Mouse (Mus musculus): ENCODE measurements around the gene Tmprss4. TPM values are rescaled to one million over a fixed set of nuclear protein-coding genes. Genes with fewer than 3 reads are reported as not detected.

Tmprss4 gene
- polyA plus RNA-seq, 1 experiment, result 0.25 TPM

DNA sequence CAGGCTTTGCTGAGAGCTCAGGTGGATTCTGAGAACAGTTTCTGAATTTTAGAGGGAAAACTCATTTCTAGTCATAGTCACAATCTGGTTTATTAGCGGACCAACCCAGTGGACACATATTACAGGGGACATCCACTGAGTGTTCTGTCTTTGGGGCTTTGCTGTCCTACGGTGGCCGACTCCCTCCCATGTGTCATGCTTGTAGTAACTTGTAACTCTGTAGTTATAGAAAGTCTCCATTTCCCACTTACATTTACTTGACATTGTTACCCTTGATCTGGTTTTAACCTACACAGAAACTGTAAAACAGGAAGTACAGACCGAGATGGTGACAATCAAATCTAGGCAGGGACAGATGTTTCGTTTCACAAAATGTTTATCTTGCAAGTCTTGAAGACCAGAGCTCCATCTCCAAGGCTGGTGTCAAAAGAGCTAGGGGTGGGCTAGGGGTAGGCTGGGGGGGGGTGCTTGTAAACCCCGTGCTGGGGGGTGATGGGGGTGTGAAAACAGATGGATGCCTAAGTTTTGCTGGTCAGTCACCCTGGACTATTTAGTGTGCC is 31.9 kb upstream of the Tmprss4 start:
- TF ChIP-seq POLR2A (IDR thresholded peaks at IDR 0.05; ENCODE audit: extremely low read depth, insufficient read depth, low read length), result no peak
- TF ChIP-seq CTCF (IDR thresholded peaks at IDR 0.05; ENCODE audit: extremely low read depth, insufficient read depth, low read length), result no peak
- no peaks in the 10 kb centered on the region for H3K4me1 ChIP-seq (ENCODE audit: control insufficient read depth, insufficient read depth, low read length)
- no peak overlapping the region for H3K27ac ChIP-seq (ENCODE audit: insufficient read depth, low read length)
- H3K4me3 ChIP-seq (ENCODE audit: insufficient read depth, low read length), result no peak overlapping the region

- no peaks in the 10 kb centered on the region for H3K4me1 ChIP-seq (ENCODE audit: control insufficient read depth, insufficient read depth, low read length)
- no peak overlapping the region for H3K4me3 ChIP-seq (ENCODE audit: insufficient read depth, low read length)
- TF ChIP-seq CTCF (IDR thresholded peaks at IDR 0.05; ENCODE audit: extremely low read depth, insufficient read depth, low read length) (no peak), POLR2A (IDR thresholded peaks at IDR 0.05; ENCODE audit: extremely low read depth, insufficient read depth, low read length) (no peak)
- no peak overlapping the region for H3K27ac ChIP-seq (ENCODE audit: insufficient read depth, low read length)
Measured at GRCm38 (mm10) chr9:45229359-45229758, 25.5 kb upstream of the Tmprss4 start.

DNA sequence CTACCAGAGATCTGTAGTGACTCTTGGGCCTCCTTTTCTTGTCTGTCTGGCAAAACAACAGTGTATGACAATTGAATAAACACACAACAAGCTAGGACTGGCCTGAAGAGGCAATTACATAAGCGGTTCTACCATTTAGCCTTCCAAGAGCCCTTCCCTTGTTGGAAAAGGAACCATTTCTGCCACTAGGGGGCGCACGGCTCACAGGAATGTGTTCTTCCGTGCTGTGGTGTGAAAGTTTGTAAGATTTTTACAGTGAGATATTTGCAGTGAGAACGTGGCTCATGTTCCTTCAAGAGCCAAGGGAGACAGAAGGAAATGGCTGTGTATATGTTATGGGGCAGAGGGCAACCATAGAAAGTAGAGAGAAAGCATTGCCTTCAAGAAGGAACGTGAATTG is 17.7 kb upstream of the Tmprss4 start:
- Histone ChIP-seq H3K4me3 (ENCODE audit: insufficient read depth, low read length) (no peak overlapping the region), H3K4me1 (ENCODE audit: control insufficient read depth, insufficient read depth, low read length) (no peaks in the 10 kb centered on the region), H3K27ac (ENCODE audit: insufficient read depth, low read length) (no peak overlapping the region)
- TF ChIP-seq CTCF (IDR thresholded peaks at IDR 0.05; ENCODE audit: extremely low read depth, insufficient read depth, low read length) (peak; percentile 92), POLR2A (IDR thresholded peaks at IDR 0.05; ENCODE audit: extremely low read depth, insufficient read depth, low read length) (no peak)

- Histone ChIP-seq H3K27ac (ENCODE audit: insufficient read depth, low read length) (no peak overlapping the region), H3K4me3 (ENCODE audit: insufficient read depth, low read length) (no peak overlapping the region), H3K4me1 (ENCODE audit: control insufficient read depth, insufficient read depth, low read length) (no peaks in the 10 kb centered on the region)
- no peak for TF ChIP-seq CTCF (IDR thresholded peaks at IDR 0.05; ENCODE audit: extremely low read depth, insufficient read depth, low read length)
Measured at GRCm38 (mm10) chr9:45219644-45220043, 15.8 kb upstream of the Tmprss4 start.

- Histone ChIP-seq H3K27ac (ENCODE audit: insufficient read depth, low read length) (no peak overlapping the region), H3K4me1 (ENCODE audit: control insufficient read depth, insufficient read depth, low read length) (no peaks in the 10 kb centered on the region), H3K4me3 (ENCODE audit: insufficient read depth, low read length) (no peak overlapping the region)
- TF ChIP-seq POLR2A (IDR thresholded peaks at IDR 0.05; ENCODE audit: extremely low read depth, insufficient read depth, low read length) (no peak), CTCF (IDR thresholded peaks at IDR 0.05; ENCODE audit: extremely low read depth, insufficient read depth, low read length) (no peak)
Measured at GRCm38 (mm10) chr9:45215526-45216179, 11.8 kb upstream of the Tmprss4 start.

DNA sequence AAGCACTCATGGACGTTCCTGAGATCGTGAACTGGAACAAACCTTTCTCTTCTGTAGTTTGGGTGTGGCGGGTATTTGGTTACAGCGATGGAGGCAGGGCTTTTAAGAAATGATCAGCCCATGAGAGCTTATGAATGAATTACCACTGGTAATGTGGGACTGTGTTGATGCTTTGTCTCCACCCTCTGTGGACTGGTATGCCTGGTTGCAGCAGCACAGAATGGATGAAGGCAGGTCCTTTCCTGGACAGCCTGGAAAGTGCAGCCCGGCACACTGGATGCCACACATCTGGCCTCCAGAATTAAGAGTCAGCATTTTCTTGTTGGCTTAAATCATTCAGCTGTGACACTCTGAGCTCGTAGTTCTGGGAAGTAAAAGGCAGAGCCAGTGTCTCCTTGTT is 8.1 kb upstream of the Tmprss4 start:
- H3K4me1 ChIP-seq (ENCODE audit: control insufficient read depth, insufficient read depth, low read length), result no peaks in the 10 kb centered on the region
- no peak for TF ChIP-seq POLR2A (IDR thresholded peaks at IDR 0.05; ENCODE audit: extremely low read depth, insufficient read depth, low read length)
- no peak for TF ChIP-seq CTCF (IDR thresholded peaks at IDR 0.05; ENCODE audit: extremely low read depth, insufficient read depth, low read length)
- no peak overlapping the region for H3K4me3 ChIP-seq (ENCODE audit: insufficient read depth, low read length)
- no peak overlapping the region for H3K27ac ChIP-seq (ENCODE audit: insufficient read depth, low read length)

DNA sequence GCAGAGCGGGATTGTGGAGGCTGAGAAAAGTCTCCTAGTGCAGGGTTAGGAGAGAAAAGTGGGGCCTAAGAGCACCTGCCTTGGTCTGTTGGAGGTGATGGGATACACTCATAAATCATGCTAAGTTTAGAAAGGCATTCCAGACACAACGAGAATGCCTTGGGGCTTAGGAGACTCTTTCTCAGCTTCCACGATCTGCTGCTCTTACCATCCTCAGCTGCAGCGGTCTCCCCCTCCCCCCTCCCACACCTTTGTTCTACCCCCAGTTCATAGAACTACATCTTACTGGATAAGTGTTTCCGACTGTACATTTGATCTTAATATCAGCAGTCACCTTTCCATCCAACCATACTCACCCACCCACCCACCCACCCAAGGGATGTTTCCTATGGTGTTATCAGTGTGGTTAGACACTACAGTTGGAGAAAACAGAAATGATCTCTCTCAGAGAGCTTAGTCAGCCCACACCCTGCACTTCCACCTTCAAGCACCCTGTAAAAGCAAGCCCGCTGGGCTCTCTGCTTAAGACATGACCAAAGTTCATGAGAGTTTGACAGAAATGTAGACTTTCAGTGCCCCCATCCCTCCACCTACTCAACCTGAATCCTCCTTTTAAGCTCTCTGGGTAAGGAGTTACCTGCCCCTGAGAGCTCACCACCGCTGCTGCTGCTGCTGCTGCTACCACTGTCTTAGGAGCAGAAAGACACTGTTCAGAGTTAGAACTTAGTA is 3.3 kb upstream of the Tmprss4 start:
- TF ChIP-seq POLR2A (IDR thresholded peaks at IDR 0.05; ENCODE audit: extremely low read depth, insufficient read depth, low read length), result no peak
- no peak for TF ChIP-seq CTCF (IDR thresholded peaks at IDR 0.05; ENCODE audit: extremely low read depth, insufficient read depth, low read length)
- Histone ChIP-seq H3K4me1 (ENCODE audit: control insufficient read depth, insufficient read depth, low read length) (no peaks in the 10 kb centered on the region), H3K27ac (ENCODE audit: insufficient read depth, low read length) (no peak overlapping the region), H3K4me3 (ENCODE audit: insufficient read depth, low read length) (no peak overlapping the region)

GRCm38 (mm10) chr9:45206121-45206520 is 2.2 kb upstream of the Tmprss4 start:
- H3K4me3 ChIP-seq (ENCODE audit: insufficient read depth, low read length), result no peak overlapping the region
- H3K4me1 ChIP-seq (ENCODE audit: control insufficient read depth, insufficient read depth, low read length), result no peaks in the 10 kb centered on the region
- no peak overlapping the region for H3K27ac ChIP-seq (ENCODE audit: insufficient read depth, low read length)
- no peak for TF ChIP-seq POLR2A (IDR thresholded peaks at IDR 0.05; ENCODE audit: extremely low read depth, insufficient read depth, low read length)
- TF ChIP-seq CTCF (IDR thresholded peaks at IDR 0.05; ENCODE audit: extremely low read depth, insufficient read depth, low read length), result no peak

GRCm38 (mm10) chr9:45205143-45205542 is 1.3 kb upstream of the Tmprss4 start:
- no peaks in the 10 kb centered on the region for H3K4me1 ChIP-seq (ENCODE audit: control insufficient read depth, insufficient read depth, low read length)
- H3K27ac ChIP-seq (ENCODE audit: insufficient read depth, low read length), result no peak overlapping the region
- TF ChIP-seq POLR2A (IDR thresholded peaks at IDR 0.05; ENCODE audit: extremely low read depth, insufficient read depth, low read length) (no peak), CTCF (IDR thresholded peaks at IDR 0.05; ENCODE audit: extremely low read depth, insufficient read depth, low read length) (no peak)
- no peak overlapping the region for H3K4me3 ChIP-seq (ENCODE audit: insufficient read depth, low read length)

Data from cortical plate, adult 2 months (tissue).